Mouse (Mus musculus): ENCODE measurements around the gene Ptprj. TPM values are rescaled to one million over a fixed set of nuclear protein-coding genes. Genes with fewer than 3 reads are reported as not detected.

The Ptprj gene
- total and polyA plus RNA-seq, 3 experiments: 3.7 to 10.5 (median 7.4) TPM

GRCm38 (mm10) chr2:90542656-90543055, 37.8 kb downstream of the Ptprj start:
- Histone ChIP-seq H3K4me1 (ENCODE audit: control insufficient read depth, insufficient read depth, low read length) (peaks cover 2% of the 10 kb centered on the region; the same call in 1 of the 2 replicates), H3K4me3 (no peak overlapping the region), H3K36me3 (ENCODE audit: control insufficient read depth, insufficient read depth, low read length) (no peaks in the 10 kb centered on the region), H3K79me2 (replicated peaks; ENCODE audit: control insufficient read depth, insufficient read depth, low read length) (no peaks in the 10 kb centered on the region; the same call in 1 of the 2 replicates), H3K27me3 (ENCODE audit: control insufficient read depth, insufficient read depth, low read length) (no peaks in the 10 kb centered on the region), H3K27ac (no peak overlapping the region), H3K9ac (ENCODE audit: low read depth, low read length) (no peak overlapping the region)
- TF ChIP-seq EP300 (IDR thresholded peaks at IDR 0.05; ENCODE audit: insufficient read depth, low read depth, low read length) (no peak), POLR2A (IDR thresholded peaks at IDR 0.05; ENCODE audit: insufficient read depth, low read depth, low read length) (no peak), CTCF (IDR thresholded peaks at IDR 0.05) (no peak)
- 79% methylated on average over 2 of the region's 2 CpGs for WGBS
- intact Hi-C loops (cut with DNase I): no loop called here
- no peak for DNase-seq

DNA sequence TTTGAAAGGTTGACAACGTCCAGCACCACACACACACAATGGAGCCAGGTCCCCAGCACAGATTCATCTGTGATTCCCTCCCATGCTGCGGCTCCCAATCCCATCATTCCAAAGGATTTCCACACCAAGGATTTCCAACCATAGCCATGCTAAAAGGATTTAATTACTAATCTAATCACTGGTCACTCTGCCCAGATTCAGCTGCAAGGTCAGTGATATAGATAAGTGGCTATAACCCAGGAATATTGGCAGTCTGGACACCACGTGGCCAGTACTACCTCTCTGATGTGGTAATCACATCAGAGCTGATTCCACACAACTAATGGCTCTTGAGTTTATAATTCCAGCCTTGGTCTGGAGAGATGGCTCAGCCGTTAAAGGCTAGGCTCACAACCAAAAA, 41.2 kb downstream of the Ptprj start:
- no peak overlapping the region for H3K27ac ChIP-seq
- TF ChIP-seq CTCF (IDR thresholded peaks at IDR 0.05): no peak
- no peak for TF ChIP-seq EP300 (IDR thresholded peaks at IDR 0.05; ENCODE audit: insufficient read depth, low read depth, low read length)
- no peak for TF ChIP-seq POLR2A (IDR thresholded peaks at IDR 0.05; ENCODE audit: insufficient read depth, low read depth, low read length)
- WGBS: 77% methylated on average over 4 of the region's 4 CpGs
- no peak overlapping the region for H3K4me3 ChIP-seq
- H3K36me3 ChIP-seq (ENCODE audit: control insufficient read depth, insufficient read depth, low read length): no peaks in the 10 kb centered on the region
- H3K9ac ChIP-seq (ENCODE audit: low read depth, low read length): no peak overlapping the region
- H3K27me3 ChIP-seq (ENCODE audit: control insufficient read depth, insufficient read depth, low read length): no peaks in the 10 kb centered on the region
- peaks cover 2% of the 10 kb centered on the region; the same call in 1 of the 2 replicates for H3K4me1 ChIP-seq (ENCODE audit: control insufficient read depth, insufficient read depth, low read length)
- no peaks in the 10 kb centered on the region; the same call in 1 of the 2 replicates for H3K79me2 ChIP-seq (replicated peaks; ENCODE audit: control insufficient read depth, insufficient read depth, low read length)
- no peak for DNase-seq
- intact Hi-C loops (cut with DNase I): no loop called here

GRCm38 (mm10) chr2:90537244-90537643, 43.2 kb downstream of the Ptprj start:
- DNase-seq: no peak
- TF ChIP-seq CTCF (IDR thresholded peaks at IDR 0.05) (no peak), POLR2A (IDR thresholded peaks at IDR 0.05; ENCODE audit: insufficient read depth, low read depth, low read length) (no peak), EP300 (IDR thresholded peaks at IDR 0.05; ENCODE audit: insufficient read depth, low read depth, low read length) (no peak)
- H3K79me2 ChIP-seq (replicated peaks; ENCODE audit: control insufficient read depth, insufficient read depth, low read length): peaks cover 1% of the 10 kb centered on the region; the same call in 1 of the 2 replicates
- intact Hi-C loops (cut with DNase I): no loop called here
- H3K27ac ChIP-seq: no peak overlapping the region
- no peaks in the 10 kb centered on the region for H3K27me3 ChIP-seq (ENCODE audit: control insufficient read depth, insufficient read depth, low read length)
- WGBS: 78% methylated on average over 4 of the region's 4 CpGs
- no peak overlapping the region for H3K9ac ChIP-seq (ENCODE audit: low read depth, low read length)
- H3K4me1 ChIP-seq (ENCODE audit: control insufficient read depth, insufficient read depth, low read length): peaks cover 4% of the 10 kb centered on the region; the same call in 1 of the 2 replicates
- H3K36me3 ChIP-seq (ENCODE audit: control insufficient read depth, insufficient read depth, low read length): no peaks in the 10 kb centered on the region
- H3K4me3 ChIP-seq: no peak overlapping the region

DNA sequence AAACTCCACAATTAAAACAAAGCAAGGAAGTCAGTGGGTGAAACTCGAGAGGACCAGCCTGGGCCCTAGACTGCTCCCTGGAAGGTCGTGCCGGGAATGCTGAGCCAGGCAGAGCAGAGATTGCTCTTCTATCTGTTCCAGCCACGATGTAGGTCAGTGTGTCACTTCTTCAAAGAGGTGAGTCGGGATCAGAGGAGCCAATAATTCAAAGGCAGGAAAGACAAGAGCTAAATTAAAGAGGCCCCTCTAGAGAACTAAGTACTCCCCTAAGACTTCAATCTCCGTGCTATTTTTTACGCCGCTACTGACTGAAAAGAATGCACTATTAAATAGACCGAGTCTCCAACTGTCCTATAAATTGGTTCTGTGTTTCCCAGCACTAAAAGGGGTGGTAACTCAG, 43.9 kb downstream of the Ptprj start:
- 40% methylated on average over 9 of the region's 9 CpGs for WGBS
- Histone ChIP-seq H3K9ac (ENCODE audit: low read depth, low read length) (no peak overlapping the region), H3K4me1 (ENCODE audit: control insufficient read depth, insufficient read depth, low read length) (peaks cover 4% of the 10 kb centered on the region; the same call in 1 of the 2 replicates), H3K27ac (no peak overlapping the region), H3K79me2 (replicated peaks; ENCODE audit: control insufficient read depth, insufficient read depth, low read length) (peaks cover 1% of the 10 kb centered on the region; the same call in 1 of the 2 replicates), H3K4me3 (no peak overlapping the region), H3K36me3 (ENCODE audit: control insufficient read depth, insufficient read depth, low read length) (no peaks in the 10 kb centered on the region), H3K27me3 (ENCODE audit: control insufficient read depth, insufficient read depth, low read length) (no peaks in the 10 kb centered on the region)
- TF ChIP-seq CTCF (IDR thresholded peaks at IDR 0.05) (no peak), EP300 (IDR thresholded peaks at IDR 0.05; ENCODE audit: insufficient read depth, low read depth, low read length) (no peak), POLR2A (IDR thresholded peaks at IDR 0.05; ENCODE audit: insufficient read depth, low read depth, low read length) (no peak)
- no peak for DNase-seq
- intact Hi-C loops (cut with DNase I): no loop called here

GRCm38 (mm10) chr2:90534751-90535150, 45.7 kb downstream of the Ptprj start:
- no peak overlapping the region for H3K9ac ChIP-seq (ENCODE audit: low read depth, low read length)
- peaks cover 1% of the 10 kb centered on the region; the same call in 1 of the 2 replicates for H3K79me2 ChIP-seq (replicated peaks; ENCODE audit: control insufficient read depth, insufficient read depth, low read length)
- H3K36me3 ChIP-seq (ENCODE audit: control insufficient read depth, insufficient read depth, low read length): no peaks in the 10 kb centered on the region
- 88% methylated on average over 6 of the region's 6 CpGs for WGBS
- TF ChIP-seq CTCF (IDR thresholded peaks at IDR 0.05): no peak
- no peak overlapping the region for H3K4me3 ChIP-seq
- peaks cover 4% of the 10 kb centered on the region; the same call in 1 of the 2 replicates for H3K4me1 ChIP-seq (ENCODE audit: control insufficient read depth, insufficient read depth, low read length)
- no peaks in the 10 kb centered on the region for H3K27me3 ChIP-seq (ENCODE audit: control insufficient read depth, insufficient read depth, low read length)
- no peak overlapping the region for H3K27ac ChIP-seq
- intact Hi-C loops (cut with DNase I): no loop called here
- no peak for DNase-seq

GRCm38 (mm10) chr2:90533944-90534343, 46.5 kb downstream of the Ptprj start:
- no peak for TF ChIP-seq POLR2A (IDR thresholded peaks at IDR 0.05; ENCODE audit: insufficient read depth, low read depth, low read length)
- no peak for TF ChIP-seq CTCF (IDR thresholded peaks at IDR 0.05)
- H3K27me3 ChIP-seq (ENCODE audit: control insufficient read depth, insufficient read depth, low read length): no peaks in the 10 kb centered on the region
- no peak overlapping the region for H3K27ac ChIP-seq
- H3K79me2 ChIP-seq (replicated peaks; ENCODE audit: control insufficient read depth, insufficient read depth, low read length): peaks cover 1% of the 10 kb centered on the region; the same call in 1 of the 2 replicates
- no peak overlapping the region for H3K9ac ChIP-seq (ENCODE audit: low read depth, low read length)
- intact Hi-C loops (cut with DNase I): no loop called here
- no peak overlapping the region for H3K4me3 ChIP-seq
- H3K4me1 ChIP-seq (ENCODE audit: control insufficient read depth, insufficient read depth, low read length): peaks cover 4% of the 10 kb centered on the region; the same call in 1 of the 2 replicates
- DNase-seq: no peak
- no peaks in the 10 kb centered on the region for H3K36me3 ChIP-seq (ENCODE audit: control insufficient read depth, insufficient read depth, low read length)
- 91% methylated on average over 7 of the region's 7 CpGs for WGBS

All from heart, adult 2 months (tissue).